Mouse (Mus musculus): ENCODE measurements at regions not wholly inside any gene's neighbourhood (a gene's known extent, or its start where the extent isn't known, plus 50 kb on each side); places are given as distances from the start of the nearest gene placed in this dataset.

DNA sequence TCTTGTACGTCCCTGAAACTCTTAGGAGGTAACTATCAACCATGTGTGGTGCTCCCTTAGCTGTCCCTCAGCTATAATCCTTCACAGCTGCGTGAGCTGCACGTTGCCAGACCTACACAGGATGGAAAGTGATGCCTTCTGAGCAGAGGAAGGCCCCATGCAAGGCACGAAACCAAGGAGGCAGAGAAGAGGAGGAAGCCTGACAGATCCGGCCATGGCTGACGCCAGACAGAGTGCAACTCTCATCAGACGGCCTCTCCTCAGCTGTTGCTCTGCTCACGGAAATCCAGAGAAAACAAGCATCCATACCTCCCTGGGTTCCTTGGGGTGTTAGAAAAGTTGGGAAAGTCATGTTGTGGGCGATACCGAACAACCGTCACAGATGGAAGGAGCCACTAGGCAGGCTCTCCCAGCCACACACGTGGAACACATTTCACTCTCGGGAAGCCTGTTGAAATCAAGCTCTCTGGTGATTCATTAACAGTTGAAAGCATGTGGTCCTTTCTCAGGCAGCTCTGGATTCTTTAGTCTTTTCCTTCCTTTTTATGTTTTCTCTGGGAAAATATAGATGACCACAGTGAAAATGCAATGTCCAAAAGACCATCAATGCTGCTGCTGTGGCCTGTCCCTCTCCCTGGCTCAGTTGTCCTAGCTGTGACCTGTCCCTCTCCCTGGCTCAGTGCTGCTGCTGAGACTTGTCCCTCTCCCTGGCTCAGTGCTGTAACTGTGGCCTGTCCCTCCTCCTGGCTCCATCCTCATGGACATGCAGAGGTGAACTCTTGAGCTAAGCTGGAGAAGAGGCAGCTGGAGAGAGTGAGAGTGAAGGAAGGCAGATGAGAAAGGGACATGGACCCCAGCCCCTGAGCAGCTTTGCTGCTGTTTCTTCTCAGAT is 331.1 kb downstream of the Agtpbp1 start:
- no peak for DNase-seq (ENCODE audit: low spot score)
- H3K4me2 ChIP-seq (ENCODE audit: low read depth, severe bottlenecking): no peak overlapping the region
- 53% methylated on average over 13 of the region's 13 CpGs for WGBS
- H3K4me3 ChIP-seq (ENCODE audit: low read depth, low read length): no peak overlapping the region
- H3K27me3 ChIP-seq (ENCODE audit: control insufficient read depth, insufficient read depth, low read length): no peaks in the 10 kb centered on the region
- ATAC-seq (ENCODE audit: insufficient number of reproducible peaks, low FRiP score, low TSS enrichment, low read depth): no peak
- no peak overlapping the region for H3K27ac ChIP-seq (replicated peaks; ENCODE audit: low read depth, low read length)
- no peaks in the 10 kb centered on the region for H3K36me3 ChIP-seq (ENCODE audit: control insufficient read depth, insufficient read depth, low read length)
- H3K9ac ChIP-seq (ENCODE audit: low read length): no peak overlapping the region
- H3K9me3 ChIP-seq (ENCODE audit: control insufficient read depth, low read length): no peaks in the 10 kb centered on the region
- H3K4me1 ChIP-seq (ENCODE audit: control insufficient read depth, insufficient read depth, low read length): peaks cover 5% of the 10 kb centered on the region

DNA sequence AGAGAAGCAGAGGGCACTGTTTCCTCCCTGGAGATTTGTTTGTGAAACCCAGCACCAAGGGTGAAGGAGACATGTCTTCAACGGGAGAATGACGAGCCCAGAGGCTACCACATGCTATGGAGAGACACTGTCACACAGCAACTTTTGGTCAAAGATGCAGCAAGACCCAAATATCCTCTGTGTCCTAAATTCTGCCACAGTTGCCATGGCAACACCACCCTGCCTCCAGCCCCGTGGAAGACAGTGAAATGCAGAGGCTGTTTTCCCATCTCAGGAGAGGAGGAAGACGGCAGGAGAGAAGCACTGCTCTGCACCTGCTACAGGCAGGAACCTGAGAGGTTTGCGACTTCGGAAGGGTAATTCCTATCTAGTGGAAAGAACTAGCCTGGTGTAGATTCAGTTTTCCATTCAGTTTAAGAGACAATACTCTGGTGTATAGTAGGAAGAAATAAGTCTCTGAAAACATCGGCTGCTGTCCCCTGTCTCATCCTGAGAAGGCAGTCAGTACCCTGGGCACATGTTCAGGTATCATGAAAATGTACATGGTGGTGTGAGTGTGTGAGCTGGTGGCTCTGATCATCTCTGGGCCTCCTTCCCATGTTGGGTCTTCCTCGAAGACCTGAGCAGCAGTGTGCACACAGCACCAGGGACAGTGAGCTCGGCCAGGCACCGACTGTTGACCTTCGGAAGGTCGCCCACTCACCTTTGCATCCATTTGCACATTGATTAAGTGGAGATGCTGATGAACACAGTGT is 333.6 kb downstream of the Agtpbp1 start:
- Histone ChIP-seq H3K27ac (replicated peaks; ENCODE audit: low read depth, low read length) (no peak overlapping the region), H3K4me2 (ENCODE audit: low read depth, severe bottlenecking) (no peak overlapping the region), H3K4me1 (ENCODE audit: control insufficient read depth, insufficient read depth, low read length) (peaks cover 5% of the 10 kb centered on the region), H3K9me3 (ENCODE audit: control insufficient read depth, low read length) (no peaks in the 10 kb centered on the region), H3K27me3 (ENCODE audit: control insufficient read depth, insufficient read depth, low read length) (no peaks in the 10 kb centered on the region), H3K4me3 (ENCODE audit: low read depth, low read length) (no peak overlapping the region), H3K9ac (ENCODE audit: low read length) (no peak overlapping the region), H3K36me3 (ENCODE audit: control insufficient read depth, insufficient read depth, low read length) (no peaks in the 10 kb centered on the region)
- no peak for ATAC-seq (ENCODE audit: insufficient number of reproducible peaks, low FRiP score, low TSS enrichment, low read depth)
- WGBS: 73% methylated on average over 12 of the region's 12 CpGs
- no peak for DNase-seq (ENCODE audit: low spot score)

DNA sequence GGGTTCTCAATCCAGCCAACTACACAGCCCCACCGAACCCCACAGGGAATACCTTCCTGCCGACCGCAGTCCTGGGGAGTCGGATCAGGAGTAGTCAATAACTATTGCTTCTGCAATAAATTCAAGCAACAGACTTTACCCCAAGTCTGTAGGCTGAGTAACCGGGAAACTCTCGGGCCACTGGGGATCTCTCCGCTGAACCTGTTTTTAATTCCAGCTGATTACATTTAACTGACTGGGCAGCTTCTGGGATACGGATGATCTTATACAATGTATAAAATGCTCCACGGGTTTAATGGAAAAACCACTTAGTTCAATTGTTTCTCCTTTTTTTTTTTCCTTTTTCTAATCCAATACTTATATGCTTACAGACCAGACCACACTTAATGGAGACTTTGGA is 336.6 kb downstream of the Agtpbp1 start:
- no peak overlapping the region for H3K4me3 ChIP-seq (ENCODE audit: low read depth, low read length)
- WGBS: 58% methylated on average over 9 of the region's 9 CpGs
- H3K4me2 ChIP-seq (ENCODE audit: low read depth, severe bottlenecking): no peak overlapping the region
- H3K4me1 ChIP-seq (ENCODE audit: control insufficient read depth, insufficient read depth, low read length): peaks cover under 1% of the 10 kb centered on the region; the same call in 1 of the 2 replicates
- no peak for ATAC-seq (ENCODE audit: insufficient number of reproducible peaks, low FRiP score, low TSS enrichment, low read depth)
- no peak overlapping the region for H3K9ac ChIP-seq (ENCODE audit: low read length)
- no peak for DNase-seq (ENCODE audit: low spot score)
- no peaks in the 10 kb centered on the region for H3K36me3 ChIP-seq (ENCODE audit: control insufficient read depth, insufficient read depth, low read length)
- no peaks in the 10 kb centered on the region for H3K9me3 ChIP-seq (ENCODE audit: control insufficient read depth, low read length)
- no peaks in the 10 kb centered on the region for H3K27me3 ChIP-seq (ENCODE audit: control insufficient read depth, insufficient read depth, low read length)
- no peak overlapping the region for H3K27ac ChIP-seq (replicated peaks; ENCODE audit: low read depth, low read length)

DNA sequence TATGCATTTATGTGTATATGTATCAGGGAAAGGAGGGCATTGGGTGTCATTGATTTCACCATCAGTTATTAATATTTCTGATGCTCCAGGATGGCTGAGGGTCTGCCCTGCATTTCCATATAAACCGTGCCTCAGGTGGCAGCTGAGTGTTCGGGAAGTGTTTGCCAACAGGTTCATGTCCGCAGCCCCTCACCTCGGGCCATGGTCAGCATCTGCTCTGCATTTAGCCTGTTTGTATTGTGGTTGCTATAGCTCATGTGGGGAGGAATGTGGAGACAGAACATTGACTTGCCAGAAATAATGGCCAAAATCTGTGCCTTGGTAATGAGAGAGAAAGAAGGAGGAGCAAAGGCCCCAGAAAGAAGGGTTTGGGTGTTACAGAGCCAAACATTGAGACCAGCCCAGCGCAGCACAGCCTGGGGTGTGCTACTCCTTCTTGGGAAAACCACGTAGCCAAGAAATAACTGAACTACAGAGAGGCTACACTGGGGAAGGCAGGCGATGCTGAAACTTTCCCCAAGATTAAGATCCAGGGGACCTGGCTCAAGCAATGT is 338.0 kb downstream of the Agtpbp1 start:
- ATAC-seq (ENCODE audit: insufficient number of reproducible peaks, low FRiP score, low TSS enrichment, low read depth): no peak

DNA sequence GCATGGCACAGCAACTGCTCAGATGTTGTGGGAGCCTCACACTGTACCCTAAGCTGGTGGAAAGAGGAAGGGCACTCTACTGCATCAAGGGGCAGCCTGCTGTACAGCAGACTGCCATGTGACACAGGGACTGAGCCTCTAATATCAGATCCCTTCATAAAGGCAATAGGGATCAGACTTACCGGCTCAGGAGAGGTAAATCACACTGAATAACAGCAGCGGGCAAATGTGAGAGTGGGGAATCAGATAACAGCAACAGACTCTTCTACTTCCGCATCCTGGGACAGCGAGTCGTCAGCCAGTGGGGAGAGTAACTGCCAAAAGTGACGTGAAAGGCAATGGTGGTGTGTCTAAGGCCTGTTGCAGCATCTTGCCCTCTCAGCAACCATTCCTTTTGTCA is 339.0 kb downstream of the Agtpbp1 start:
- H3K9ac ChIP-seq (ENCODE audit: low read length): no peak overlapping the region
- no peak overlapping the region for H3K4me2 ChIP-seq (ENCODE audit: low read depth, severe bottlenecking)
- no peaks in the 10 kb centered on the region for H3K36me3 ChIP-seq (ENCODE audit: control insufficient read depth, insufficient read depth, low read length)
- H3K4me1 ChIP-seq (ENCODE audit: control insufficient read depth, insufficient read depth, low read length): no peaks in the 10 kb centered on the region
- no peak overlapping the region for H3K27ac ChIP-seq (replicated peaks; ENCODE audit: low read depth, low read length)
- no peaks in the 10 kb centered on the region for H3K9me3 ChIP-seq (ENCODE audit: control insufficient read depth, low read length)
- 66% methylated on average over 6 of the region's 6 CpGs for WGBS
- DNase-seq (ENCODE audit: low spot score) (no peak), ATAC-seq (ENCODE audit: insufficient number of reproducible peaks, low FRiP score, low TSS enrichment, low read depth) (no peak)
- H3K27me3 ChIP-seq (ENCODE audit: control insufficient read depth, insufficient read depth, low read length): no peaks in the 10 kb centered on the region
- no peak overlapping the region for H3K4me3 ChIP-seq (ENCODE audit: low read depth, low read length)

More for the DNA sequence above, 338.0 kb downstream of the Agtpbp1 start:
- Histone ChIP-seq H3K4me3 (ENCODE audit: low read depth, low read length) (no peak overlapping the region), H3K9me3 (ENCODE audit: control insufficient read depth, low read length) (no peaks in the 10 kb centered on the region), H3K36me3 (ENCODE audit: control insufficient read depth, insufficient read depth, low read length) (no peaks in the 10 kb centered on the region), H3K4me2 (ENCODE audit: low read depth, severe bottlenecking) (no peak overlapping the region), H3K4me1 (ENCODE audit: control insufficient read depth, insufficient read depth, low read length) (no peaks in the 10 kb centered on the region), H3K27ac (replicated peaks; ENCODE audit: low read depth, low read length) (no peak overlapping the region), H3K9ac (ENCODE audit: low read length) (no peak overlapping the region), H3K27me3 (ENCODE audit: control insufficient read depth, insufficient read depth, low read length) (no peaks in the 10 kb centered on the region)
- 69% methylated on average over 7 of the region's 7 CpGs for WGBS
- peak; percentile 49 for DNase-seq (ENCODE audit: low spot score)

DNA sequence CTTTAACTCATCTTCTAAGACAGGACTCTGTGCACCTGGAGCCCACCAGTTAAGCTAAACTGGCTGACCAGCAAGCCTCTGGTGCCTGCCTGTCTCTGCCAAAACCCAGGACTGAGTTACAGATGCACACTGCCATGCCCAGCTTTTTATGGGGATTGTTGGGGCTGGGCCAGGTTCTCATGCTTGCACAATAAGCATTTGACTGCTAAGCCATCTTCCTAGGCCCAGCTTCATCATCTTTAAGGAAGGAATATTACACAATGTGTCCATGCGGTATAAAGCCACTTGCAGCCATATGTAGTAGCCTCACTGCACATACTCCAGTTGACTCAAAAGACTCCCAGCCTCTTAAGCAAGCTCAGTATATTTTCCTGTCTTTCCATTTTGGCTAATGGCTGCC is 340.4 kb downstream of the Agtpbp1 start:
- H3K4me1 ChIP-seq (ENCODE audit: control insufficient read depth, insufficient read depth, low read length): no peaks in the 10 kb centered on the region
- H3K36me3 ChIP-seq (ENCODE audit: control insufficient read depth, insufficient read depth, low read length): no peaks in the 10 kb centered on the region
- no peak overlapping the region for H3K9ac ChIP-seq (ENCODE audit: low read length)
- no peak overlapping the region for H3K4me2 ChIP-seq (ENCODE audit: low read depth, severe bottlenecking)
- 91% methylated on average over 1 of the region's 1 CpGs for WGBS
- H3K4me3 ChIP-seq (ENCODE audit: low read depth, low read length): no peak overlapping the region
- H3K27me3 ChIP-seq (ENCODE audit: control insufficient read depth, insufficient read depth, low read length): no peaks in the 10 kb centered on the region
- DNase-seq (ENCODE audit: low spot score) (no peak), ATAC-seq (ENCODE audit: insufficient number of reproducible peaks, low FRiP score, low TSS enrichment, low read depth) (no peak)
- no peaks in the 10 kb centered on the region for H3K9me3 ChIP-seq (ENCODE audit: control insufficient read depth, low read length)
- no peak overlapping the region for H3K27ac ChIP-seq (replicated peaks; ENCODE audit: low read depth, low read length)

DNA sequence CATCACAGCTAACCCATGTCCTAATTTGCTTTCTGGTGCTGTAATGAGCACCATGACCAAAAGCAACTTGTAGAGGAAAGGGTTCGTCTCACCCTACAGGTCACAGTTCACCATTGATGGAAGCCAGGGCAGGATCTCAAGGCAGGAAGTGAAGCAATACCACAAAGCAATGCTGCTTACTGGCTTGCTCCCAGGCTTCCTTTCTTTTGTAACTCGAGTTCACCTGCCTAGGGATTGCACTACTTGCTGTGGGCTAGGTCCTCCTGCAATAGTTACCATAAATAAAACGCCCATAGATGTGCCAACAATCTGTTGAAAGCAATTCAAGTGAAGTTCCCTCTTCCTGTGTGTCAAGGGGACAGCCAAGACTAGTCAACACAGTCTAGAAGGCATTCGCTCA is 342.4 kb downstream of the Agtpbp1 start:
- Histone ChIP-seq H3K27me3 (ENCODE audit: control insufficient read depth, insufficient read depth, low read length) (no peaks in the 10 kb centered on the region), H3K9ac (ENCODE audit: low read length) (no peak overlapping the region), H3K4me3 (ENCODE audit: low read depth, low read length) (no peak overlapping the region), H3K36me3 (ENCODE audit: control insufficient read depth, insufficient read depth, low read length) (no peaks in the 10 kb centered on the region), H3K4me2 (ENCODE audit: low read depth, severe bottlenecking) (no peak overlapping the region), H3K4me1 (ENCODE audit: control insufficient read depth, insufficient read depth, low read length) (no peaks in the 10 kb centered on the region), H3K27ac (replicated peaks; ENCODE audit: low read depth, low read length) (no peak overlapping the region), H3K9me3 (ENCODE audit: control insufficient read depth, low read length) (no peaks in the 10 kb centered on the region)
- no peak for ATAC-seq (ENCODE audit: insufficient number of reproducible peaks, low FRiP score, low TSS enrichment, low read depth)
- no peak for DNase-seq (ENCODE audit: low spot score)
- 66% methylated on average over 4 of the region's 4 CpGs for WGBS

DNA sequence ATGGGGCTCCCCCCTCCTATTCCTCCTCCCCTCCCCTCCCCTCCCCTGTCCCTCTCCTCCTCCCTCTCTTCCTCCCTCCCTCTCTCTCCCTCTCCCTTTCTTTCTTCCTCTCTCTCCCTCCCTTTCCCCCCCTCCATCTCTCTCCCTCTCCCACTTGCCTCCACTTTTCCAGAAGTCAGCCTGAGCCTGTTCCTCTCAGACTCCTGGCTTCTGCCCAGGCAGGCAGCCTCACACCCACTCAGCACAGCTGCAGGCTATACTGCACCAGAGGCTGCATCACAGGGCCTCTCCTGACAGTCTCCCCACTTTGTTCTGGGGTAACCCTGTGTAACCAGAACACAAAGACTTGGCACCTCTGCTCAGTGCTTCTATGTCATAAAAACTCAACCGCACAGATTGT is 346.3 kb downstream of the Agtpbp1 start:
- Histone ChIP-seq H3K27me3 (ENCODE audit: control insufficient read depth, insufficient read depth, low read length) (no peaks in the 10 kb centered on the region), H3K27ac (replicated peaks; ENCODE audit: low read depth, low read length) (no peak overlapping the region), H3K4me3 (ENCODE audit: low read depth, low read length) (no peak overlapping the region), H3K36me3 (ENCODE audit: control insufficient read depth, insufficient read depth, low read length) (no peaks in the 10 kb centered on the region), H3K4me2 (ENCODE audit: low read depth, severe bottlenecking) (no peak overlapping the region), H3K9me3 (ENCODE audit: control insufficient read depth, low read length) (no peaks in the 10 kb centered on the region), H3K9ac (ENCODE audit: low read length) (no peak overlapping the region), H3K4me1 (ENCODE audit: control insufficient read depth, insufficient read depth, low read length) (no peaks in the 10 kb centered on the region)
- DNase-seq (ENCODE audit: low spot score) (no peak), ATAC-seq (ENCODE audit: insufficient number of reproducible peaks, low FRiP score, low TSS enrichment, low read depth) (no peak)
- WGBS: 61% methylated on average over 1 of the region's 1 CpGs
